Mouse (Mus musculus) liver, embryonic 14.5 days (tissue): ENCODE results near the gene Coro2a.

ENCODE experiments used
- CTCF ChIP-seq: IDR thresholded peaks from 2 replicates; pipeline ENCODE4 v1.5.1; 2016; ENCODE audit warnings: antibody characterized with exemption, low read depth, control low read depth
- EP300 ChIP-seq: IDR thresholded peaks from 2 replicates; pipeline ENCODE4 v1.6.1; 2016; ENCODE audit warnings: antibody characterized with exemption, low read depth

DNA sequence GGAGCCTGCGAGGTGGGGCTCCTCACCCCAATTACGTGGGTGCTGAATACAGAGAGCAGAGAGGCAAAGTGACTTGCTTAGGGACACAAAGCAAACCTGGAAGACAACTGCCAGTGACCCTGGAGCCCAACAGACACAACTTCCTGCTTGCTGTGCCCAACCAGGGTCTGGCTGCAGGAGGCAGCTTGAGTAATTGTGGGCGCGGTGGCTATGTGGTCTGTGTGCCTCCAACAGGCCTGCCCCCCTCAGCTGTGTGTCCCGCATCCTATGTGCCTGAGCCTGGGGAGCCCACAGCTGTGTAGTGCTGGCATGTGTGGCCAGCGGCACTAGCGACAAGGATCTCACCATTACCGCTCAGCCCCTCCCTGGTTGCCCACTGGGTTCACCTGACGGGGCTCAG lies 12.6 kb upstream of the Coro2a start:
- TF ChIP-seq EP300 (no peak), CTCF (no peak)
